Mouse (Mus musculus): Measurements from ENCODE around the gene Plekha5. TPM values are rescaled to one million over a fixed set of nuclear protein-coding genes. Genes with fewer than 3 reads are reported as not detected.
"Not testable (repeated sequence)": the region's sequence is repeated elsewhere in the genome, so short reads cannot be mapped to it uniquely, and the experiment has no call there.

The Plekha5 gene
- polyA plus RNA-seq, 1 experiment: 19.0 TPM

GRCm38 (mm10) chr6:140591331-140591730 lies 167.5 kb downstream of the Plekha5 start:
- Histone ChIP-seq H3K4me3 (ENCODE audit: low read depth, low read length) (no peak overlapping the region), H3K36me3 (ENCODE audit: control insufficient read depth, insufficient read depth, low read length) (peaks cover 51% of the 10 kb centered on the region), H3K27me3 (ENCODE audit: control insufficient read depth, insufficient read depth, low read length) (no peaks in the 10 kb centered on the region), H3K4me1 (ENCODE audit: control insufficient read depth, insufficient read depth, insufficient read length, low read length) (peaks cover 21% of the 10 kb centered on the region), H3K27ac (ENCODE audit: insufficient read depth, low read depth, low read length) (no peak overlapping the region)
- 88% methylated on average over 5 of the region's 5 CpGs for WGBS
- no peak for TF ChIP-seq POLR2A (IDR thresholded peaks at IDR 0.05; ENCODE audit: low read depth, low read length)
- TF ChIP-seq CTCF (IDR thresholded peaks at IDR 0.05; ENCODE audit: extremely low read depth, insufficient read length, insufficient replicate concordance, low read depth, low read length): no peak

- TF ChIP-seq CTCF (IDR thresholded peaks at IDR 0.05; ENCODE audit: extremely low read depth, insufficient read length, insufficient replicate concordance, low read depth, low read length) (no peak), POLR2A (IDR thresholded peaks at IDR 0.05; ENCODE audit: low read depth, low read length) (no peak)
- Histone ChIP-seq H3K4me1 (ENCODE audit: control insufficient read depth, insufficient read depth, insufficient read length, low read length) (peaks cover 21% of the 10 kb centered on the region), H3K36me3 (ENCODE audit: control insufficient read depth, insufficient read depth, low read length) (peaks cover 39% of the 10 kb centered on the region), H3K27me3 (ENCODE audit: control insufficient read depth, insufficient read depth, low read length) (no peaks in the 10 kb centered on the region), H3K27ac (ENCODE audit: insufficient read depth, low read depth, low read length) (peak overlapping the region; percentile 76), H3K4me3 (ENCODE audit: low read depth, low read length) (no peak overlapping the region)
- 38% methylated on average over 8 of the region's 8 CpGs for WGBS
These were observed 168.9 kb downstream of the Plekha5 start for GRCm38 (mm10) chr6:140592713-140593112.

GRCm38 (mm10) chr6:140593420-140594170 lies 169.7 kb downstream of the Plekha5 start:
- TF ChIP-seq CTCF (IDR thresholded peaks at IDR 0.05; ENCODE audit: extremely low read depth, insufficient read length, insufficient replicate concordance, low read depth, low read length) (no peak), POLR2A (IDR thresholded peaks at IDR 0.05; ENCODE audit: low read depth, low read length) (no peak)
- Histone ChIP-seq H3K36me3 (ENCODE audit: control insufficient read depth, insufficient read depth, low read length) (peaks cover 31% of the 10 kb centered on the region), H3K27me3 (ENCODE audit: control insufficient read depth, insufficient read depth, low read length) (no peaks in the 10 kb centered on the region), H3K4me3 (ENCODE audit: low read depth, low read length) (no peak overlapping the region), H3K4me1 (ENCODE audit: control insufficient read depth, insufficient read depth, insufficient read length, low read length) (peaks cover 24% of the 10 kb centered on the region), H3K27ac (ENCODE audit: insufficient read depth, low read depth, low read length) (peak overlapping the region; percentile 76)
- 36% methylated on average over 17 of the region's 17 CpGs for WGBS

- 93% methylated on average over 6 of the region's 6 CpGs for WGBS
- H3K27ac ChIP-seq (ENCODE audit: insufficient read depth, low read depth, low read length): not testable (repeated sequence)
- H3K36me3 ChIP-seq (ENCODE audit: control insufficient read depth, insufficient read depth, low read length): peaks cover 20% of the 10 kb centered on the region
These were observed 171.7 kb downstream of the Plekha5 start for GRCm38 (mm10) chr6:140595551-140595950.

GRCm38 (mm10) chr6:140597381-140598329 lies 173.8 kb downstream of the Plekha5 start:
- Histone ChIP-seq H3K4me1 (ENCODE audit: control insufficient read depth, insufficient read depth, insufficient read length, low read length) (peaks cover 25% of the 10 kb centered on the region), H3K27ac (ENCODE audit: insufficient read depth, low read depth, low read length) (no peak overlapping the region), H3K4me3 (ENCODE audit: low read depth, low read length) (no peak overlapping the region), H3K36me3 (ENCODE audit: control insufficient read depth, insufficient read depth, low read length) (peaks cover 7% of the 10 kb centered on the region), H3K27me3 (ENCODE audit: control insufficient read depth, insufficient read depth, low read length) (no peaks in the 10 kb centered on the region)
- 93% methylated on average over 15 of the region's 15 CpGs for WGBS
- TF ChIP-seq POLR2A (IDR thresholded peaks at IDR 0.05; ENCODE audit: low read depth, low read length) (no peak), CTCF (IDR thresholded peaks at IDR 0.05; ENCODE audit: extremely low read depth, insufficient read length, insufficient replicate concordance, low read depth, low read length) (no peak)

More at GRCm38 (mm10) chr6:140595551-140595950, 171.7 kb downstream of the Plekha5 start:
- not testable (repeated sequence) for H3K4me3 ChIP-seq (ENCODE audit: low read depth, low read length); H3K27me3 ChIP-seq (ENCODE audit: control insufficient read depth, insufficient read depth, low read length)
- H3K4me1 ChIP-seq (ENCODE audit: control insufficient read depth, insufficient read depth, insufficient read length, low read length): peaks cover 30% of the 10 kb centered on the region

- peaks cover 7% of the 10 kb centered on the region for H3K36me3 ChIP-seq (ENCODE audit: control insufficient read depth, insufficient read depth, low read length)
- H3K27ac ChIP-seq (ENCODE audit: insufficient read depth, low read depth, low read length): no peak overlapping the region
- WGBS: 65% methylated on average over 9 of the region's 9 CpGs
- TF ChIP-seq POLR2A (IDR thresholded peaks at IDR 0.05; ENCODE audit: low read depth, low read length) (no peak), CTCF (IDR thresholded peaks at IDR 0.05; ENCODE audit: extremely low read depth, insufficient read length, insufficient replicate concordance, low read depth, low read length) (no peak)
- no peaks in the 10 kb centered on the region for H3K27me3 ChIP-seq (ENCODE audit: control insufficient read depth, insufficient read depth, low read length)
- H3K4me3 ChIP-seq (ENCODE audit: low read depth, low read length): no peak overlapping the region
- H3K4me1 ChIP-seq (ENCODE audit: control insufficient read depth, insufficient read depth, insufficient read length, low read length): peaks cover 17% of the 10 kb centered on the region
These were observed 174.7 kb downstream of the Plekha5 start for GRCm38 (mm10) chr6:140598516-140598915.

- H3K36me3 ChIP-seq (ENCODE audit: control insufficient read depth, insufficient read depth, low read length): peaks cover 6% of the 10 kb centered on the region
- H3K27ac ChIP-seq (ENCODE audit: insufficient read depth, low read depth, low read length): no peak overlapping the region
- TF ChIP-seq CTCF (IDR thresholded peaks at IDR 0.05; ENCODE audit: extremely low read depth, insufficient read length, insufficient replicate concordance, low read depth, low read length) (no peak), POLR2A (IDR thresholded peaks at IDR 0.05; ENCODE audit: low read depth, low read length) (no peak)
- WGBS: 37% methylated on average over 5 of the region's 5 CpGs
- H3K4me1 ChIP-seq (ENCODE audit: control insufficient read depth, insufficient read depth, insufficient read length, low read length): peaks cover 11% of the 10 kb centered on the region
- no peak overlapping the region for H3K4me3 ChIP-seq (ENCODE audit: low read depth, low read length)
- H3K27me3 ChIP-seq (ENCODE audit: control insufficient read depth, insufficient read depth, low read length): no peaks in the 10 kb centered on the region
These were observed 175.5 kb downstream of the Plekha5 start for GRCm38 (mm10) chr6:140599337-140599736.

GRCm38 (mm10) chr6:140600671-140601070 lies 176.8 kb downstream of the Plekha5 start:
- not testable (repeated sequence) for H3K4me1 ChIP-seq (ENCODE audit: control insufficient read depth, insufficient read depth, insufficient read length, low read length); H3K4me3 ChIP-seq (ENCODE audit: low read depth, low read length); H3K27me3 ChIP-seq (ENCODE audit: control insufficient read depth, insufficient read depth, low read length); H3K27ac ChIP-seq (ENCODE audit: insufficient read depth, low read depth, low read length); H3K36me3 ChIP-seq (ENCODE audit: control insufficient read depth, insufficient read depth, low read length)
- 83% methylated on average over 8 of the region's 8 CpGs for WGBS
